Mouse (Mus musculus): ENCODE measurements around the gene Stk10. TPM values are rescaled to one million over a fixed set of nuclear protein-coding genes. Genes with fewer than 3 reads are reported as not detected.
"Not testable (repeated sequence)": the region's sequence is repeated elsewhere in the genome, so short reads cannot be mapped to it uniquely, and the experiment has no call there.

Stk10 gene
- polyA plus RNA-seq, 1 experiment from 2014 or later, result 19.3 TPM

DNA sequence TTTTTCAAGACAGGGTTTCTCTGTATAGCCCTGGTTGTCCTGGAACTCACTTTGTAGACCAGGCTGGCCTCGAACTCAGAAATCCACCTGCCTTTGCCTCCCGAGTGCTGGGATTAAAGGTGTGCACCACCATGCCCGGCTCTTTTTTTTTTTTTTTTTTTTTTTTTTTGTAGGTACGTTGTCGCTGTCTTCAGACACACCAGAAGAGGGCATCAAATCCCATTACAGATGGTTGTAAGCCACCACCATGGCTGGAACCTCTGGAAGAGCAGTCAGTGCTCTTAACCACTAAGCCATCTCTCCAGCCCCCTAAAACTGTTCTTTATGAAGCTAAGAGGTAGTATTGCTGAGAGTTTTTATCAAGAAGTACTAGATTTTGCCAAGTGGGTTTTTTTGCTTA lies 18.3 kb upstream of the Stk10 start:
- 100% methylated on average over 3 of the region's 5 CpGs for WGBS (ENCODE audit: missing documents)
- H3K36me3 ChIP-seq (ENCODE audit: inconsistent target); H3K79me2 ChIP-seq (ENCODE audit: inconsistent target); H3K27ac ChIP-seq; H3K4me3 ChIP-seq (ENCODE audit: inconsistent target): not testable (repeated sequence)

GRCm38 (mm10) chr11:32516091-32516490 lies 17.0 kb upstream of the Stk10 start:
- Histone ChIP-seq H3K27ac (no peak overlapping the region), H3K36me3 (ENCODE audit: inconsistent target) (no peaks in the 10 kb centered on the region), H3K79me2 (ENCODE audit: inconsistent target) (no peaks in the 10 kb centered on the region), H3K4me3 (ENCODE audit: inconsistent target) (no peak overlapping the region)
- 89% methylated on average over 12 of the region's 12 CpGs for WGBS (ENCODE audit: missing documents)

GRCm38 (mm10) chr11:32516916-32517712 lies 16.0 kb upstream of the Stk10 start:
- Histone ChIP-seq H3K4me3 (ENCODE audit: inconsistent target) (no peak overlapping the region), H3K27ac (no peak overlapping the region), H3K79me2 (ENCODE audit: inconsistent target) (no peaks in the 10 kb centered on the region), H3K36me3 (ENCODE audit: inconsistent target) (no peaks in the 10 kb centered on the region)
- 97% methylated on average over 8 of the region's 8 CpGs for WGBS (ENCODE audit: missing documents)

GRCm38 (mm10) chr11:32518770-32519169 lies 14.3 kb upstream of the Stk10 start:
- 91% methylated on average over 4 of the region's 4 CpGs for WGBS (ENCODE audit: missing documents)
- H3K36me3 ChIP-seq (ENCODE audit: inconsistent target), result no peaks in the 10 kb centered on the region

GRCm38 (mm10) chr11:32519354-32519753 lies 13.8 kb upstream of the Stk10 start:
- no peaks in the 10 kb centered on the region for H3K79me2 ChIP-seq (ENCODE audit: inconsistent target)
- no peaks in the 10 kb centered on the region for H3K36me3 ChIP-seq (ENCODE audit: inconsistent target)
- 100% methylated on average over 1 of the region's 1 CpGs for WGBS (ENCODE audit: missing documents)
- no peak overlapping the region for H3K27ac ChIP-seq
- H3K4me3 ChIP-seq (ENCODE audit: inconsistent target), result no peak overlapping the region

More at GRCm38 (mm10) chr11:32518770-32519169, 14.3 kb upstream of the Stk10 start:
- Histone ChIP-seq H3K79me2 (ENCODE audit: inconsistent target) (no peaks in the 10 kb centered on the region), H3K27ac (no peak overlapping the region), H3K4me3 (ENCODE audit: inconsistent target) (no peak overlapping the region)

DNA sequence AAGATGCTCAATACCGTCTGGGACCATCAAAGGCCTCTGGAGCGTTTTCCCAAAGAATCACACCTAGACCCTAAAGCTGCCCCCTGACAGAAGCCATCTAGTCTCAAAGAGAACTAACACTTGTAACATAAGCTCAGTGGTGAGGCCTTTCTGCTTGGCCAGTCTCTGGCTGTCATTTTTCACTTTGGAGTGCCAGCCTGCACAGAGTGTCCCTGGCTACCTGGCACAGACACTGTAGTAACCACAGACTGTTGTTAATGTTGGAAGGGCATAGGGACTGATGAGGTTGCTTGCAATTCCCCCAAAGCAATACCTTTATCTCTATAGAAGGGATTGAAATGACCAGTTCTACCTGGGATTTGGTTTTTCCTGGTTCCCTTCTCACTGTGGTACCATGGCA lies 11.9 kb upstream of the Stk10 start:
- H3K79me2 ChIP-seq (ENCODE audit: inconsistent target), result no peaks in the 10 kb centered on the region
- no peaks in the 10 kb centered on the region for H3K36me3 ChIP-seq (ENCODE audit: inconsistent target)
- no peak overlapping the region for H3K4me3 ChIP-seq (ENCODE audit: inconsistent target)
- WGBS (ENCODE audit: missing documents), result 100% methylated on average over 2 of the region's 2 CpGs
- no peak overlapping the region for H3K27ac ChIP-seq

DNA sequence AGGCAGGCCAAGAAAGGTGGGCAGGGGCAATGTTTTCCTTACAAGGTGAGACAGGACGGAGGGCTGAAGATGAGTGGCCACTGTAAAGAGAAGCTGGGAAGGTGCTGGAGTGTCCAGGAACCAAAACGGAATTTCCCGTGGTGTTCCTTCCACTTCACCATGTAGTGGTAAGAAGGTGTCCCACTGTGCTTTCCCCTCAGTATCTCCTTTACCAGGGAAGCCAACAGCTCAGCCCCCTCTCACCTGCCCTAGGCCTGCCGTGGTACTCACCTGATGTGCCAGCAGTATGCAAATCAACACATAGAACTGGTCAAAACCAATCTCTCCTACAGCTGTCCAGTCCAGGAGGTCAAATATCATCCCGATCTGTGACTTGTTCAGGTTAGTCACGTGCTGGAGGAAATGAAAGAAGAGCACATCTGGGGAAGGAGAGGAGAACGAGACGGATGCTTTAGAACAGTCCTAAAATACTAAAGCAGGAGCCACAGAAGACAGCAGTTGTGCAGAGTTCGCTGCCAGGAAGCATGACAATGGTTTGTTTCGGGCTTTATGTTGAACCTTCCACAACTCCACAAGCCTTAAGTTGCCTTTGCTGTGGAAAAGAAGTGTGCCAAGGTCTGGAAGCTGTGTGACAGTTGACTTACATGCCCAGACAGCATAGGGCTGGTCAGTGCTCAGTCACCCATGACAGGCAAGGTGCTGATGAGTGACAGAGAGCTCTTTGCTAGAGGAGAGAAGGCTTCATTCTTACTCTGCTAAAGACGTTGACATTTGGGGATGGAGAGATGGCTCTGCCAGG lies 8.8 kb upstream of the Stk10 start:
- Histone ChIP-seq H3K79me2 (ENCODE audit: inconsistent target) (no peaks in the 10 kb centered on the region), H3K4me3 (ENCODE audit: inconsistent target) (no peak overlapping the region), H3K36me3 (ENCODE audit: inconsistent target) (no peaks in the 10 kb centered on the region), H3K27ac (no peak overlapping the region)
- WGBS (ENCODE audit: missing documents), result 92% methylated on average over 11 of the region's 11 CpGs

DNA sequence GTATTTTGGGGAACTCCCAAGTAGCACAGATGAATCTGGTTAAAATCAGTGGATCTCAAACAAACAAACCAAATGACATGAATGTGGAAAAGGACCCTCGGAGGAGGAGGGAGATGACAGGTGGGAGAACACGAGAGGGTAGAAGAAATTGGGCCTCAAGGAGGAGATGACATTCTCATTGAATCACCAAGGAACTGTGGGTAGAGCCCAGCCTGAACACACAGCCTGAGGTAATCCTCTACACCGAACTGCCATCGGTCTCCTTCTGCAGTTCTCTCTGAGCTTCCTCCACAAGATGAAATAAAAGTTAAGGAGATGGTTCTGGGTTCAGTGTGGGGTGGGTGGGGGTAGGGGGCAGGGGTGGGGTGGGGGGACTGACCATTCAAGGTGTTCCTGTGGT lies 6.1 kb upstream of the Stk10 start:
- no peaks in the 10 kb centered on the region for H3K36me3 ChIP-seq (ENCODE audit: inconsistent target)
- no peak overlapping the region for H3K27ac ChIP-seq
- H3K79me2 ChIP-seq (ENCODE audit: inconsistent target), result no peaks in the 10 kb centered on the region
- no peak overlapping the region for H3K4me3 ChIP-seq (ENCODE audit: inconsistent target)
- WGBS (ENCODE audit: missing documents), result 89% methylated on average over 4 of the region's 4 CpGs

DNA sequence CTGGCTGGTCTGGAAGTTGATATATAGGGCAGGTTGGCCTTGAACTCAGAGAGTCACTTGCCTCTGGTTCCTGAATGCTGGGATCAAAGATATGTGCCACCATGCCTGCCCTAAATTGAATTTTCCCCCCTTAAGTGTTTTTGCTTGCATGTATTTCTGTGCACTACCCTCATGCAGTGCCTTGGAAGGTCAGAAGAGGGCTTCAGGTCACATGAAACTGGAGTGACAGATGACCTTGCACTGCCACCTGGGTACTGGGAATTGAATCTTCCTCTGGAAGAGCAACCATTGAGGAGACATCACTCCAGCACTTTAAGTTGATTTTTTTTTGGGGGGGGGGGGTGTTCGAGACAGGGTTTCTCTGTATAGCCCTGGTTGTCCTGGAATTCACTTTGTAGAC lies 3.0 kb upstream of the Stk10 start:
- WGBS (ENCODE audit: missing documents), result no CpG with 5 or more reads among the region's 1 CpGs

GRCm38 (mm10) chr11:32531871-32532764 lies 987 bp upstream of the Stk10 start, which contains the start of gene Efcab9:
TSS of gene Efcab9 (minus strand) at chr11:32532081.
- Histone ChIP-seq H3K4me3 (ENCODE audit: inconsistent target) (peak within 1 kb of the TSS; percentile 46), H3K27ac (no peak within 1 kb of the TSS), H3K36me3 (ENCODE audit: inconsistent target) (no peaks in the 10 kb centered on the region), H3K79me2 (ENCODE audit: inconsistent target) (peaks cover 38% of the 10 kb centered on the region)
- 9% methylated on average over 33 of the region's 33 CpGs for WGBS (ENCODE audit: missing documents)

More for the DNA sequence above, 3.0 kb upstream of the Stk10 start:
- no peak overlapping the region for H3K4me3 ChIP-seq (ENCODE audit: inconsistent target)
- no peaks in the 10 kb centered on the region for H3K36me3 ChIP-seq (ENCODE audit: inconsistent target)
- no peak overlapping the region for H3K27ac ChIP-seq
- peaks cover 18% of the 10 kb centered on the region for H3K79me2 ChIP-seq (ENCODE audit: inconsistent target)

DNA sequence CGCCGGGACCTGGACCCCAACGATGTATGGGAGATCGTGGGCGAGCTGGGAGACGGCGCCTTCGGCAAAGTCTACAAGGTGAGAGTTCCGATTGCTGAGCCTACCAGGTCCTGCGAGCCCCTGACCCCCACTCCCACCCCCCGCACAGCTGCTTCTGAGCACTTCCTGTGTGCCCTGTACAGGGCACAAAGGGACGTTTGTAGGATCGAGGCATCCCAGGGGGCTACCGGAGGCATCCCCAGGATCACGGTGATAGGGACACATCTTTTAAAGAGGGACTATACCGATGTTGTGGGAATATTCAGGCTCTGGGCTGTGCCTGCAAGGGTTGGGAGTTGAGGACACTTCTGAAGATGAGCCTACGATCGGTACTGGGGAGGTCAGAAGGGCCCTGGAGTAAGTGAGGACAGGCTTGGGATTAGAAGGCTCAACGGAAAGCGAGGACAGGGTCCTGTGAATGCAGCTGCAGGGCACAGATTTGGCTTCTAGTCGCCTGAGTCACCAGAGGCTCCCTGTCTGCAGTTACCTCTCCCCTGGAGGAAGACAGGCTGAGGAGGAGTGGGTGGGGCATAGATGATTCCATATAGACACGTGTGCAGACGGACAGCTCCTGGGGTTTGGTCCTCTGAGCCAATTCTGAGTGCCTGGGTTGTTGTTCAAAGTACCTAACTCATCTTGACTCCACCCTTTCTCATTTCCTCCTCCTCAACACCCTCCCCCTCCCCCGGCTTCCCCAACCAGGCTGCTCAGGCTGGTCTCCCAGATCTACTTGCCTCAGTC lies 567 bp downstream of the Stk10 start:
- no peaks in the 10 kb centered on the region for H3K36me3 ChIP-seq (ENCODE audit: inconsistent target)
- WGBS (ENCODE audit: missing documents), result under 1% methylated on average over 24 of the region's 24 CpGs
- H3K4me3 ChIP-seq (ENCODE audit: inconsistent target), result peak overlapping the region; percentile 91
- peaks cover 54% of the 10 kb centered on the region for H3K79me2 ChIP-seq (ENCODE audit: inconsistent target)
- peak overlapping the region; percentile 69 for H3K27ac ChIP-seq

- WGBS (ENCODE audit: missing documents), result 47% methylated on average over 7 of the region's 7 CpGs
Measured at GRCm38 (mm10) chr11:32534453-32535075, 1.5 kb downstream of the Stk10 start.

GRCm38 (mm10) chr11:32535646-32536045 lies 2.5 kb downstream of the Stk10 start:
- Histone ChIP-seq H3K79me2 (ENCODE audit: inconsistent target) (peaks cover 73% of the 10 kb centered on the region), H3K4me3 (ENCODE audit: inconsistent target) (no peak overlapping the region), H3K27ac (no peak overlapping the region), H3K36me3 (ENCODE audit: inconsistent target) (no peaks in the 10 kb centered on the region)
- WGBS (ENCODE audit: missing documents), result 99% methylated on average over 4 of the region's 4 CpGs

More at GRCm38 (mm10) chr11:32534453-32535075, 1.5 kb downstream of the Stk10 start:
- Histone ChIP-seq H3K4me3 (ENCODE audit: inconsistent target) (peak overlapping the region; percentile 91; the same call in 1 of the 2 replicates), H3K27ac (peak overlapping the region; percentile 69), H3K36me3 (ENCODE audit: inconsistent target) (no peaks in the 10 kb centered on the region), H3K79me2 (ENCODE audit: inconsistent target) (peaks cover 63% of the 10 kb centered on the region)
